Mouse (Mus musculus) hindlimb bud, embryonic 11.5 days (tissue): ENCODE data around the gene G6pdx.

ENCODE experiments used
- DNase-seq: peaks from one replicate; pipeline ENCODE4 v3.0.0-alpha.2; 2012; ENCODE audit warnings: low read depth, low spot score; ENCODE audit errors: extremely low spot score

G6pdx gene

GRCm38 (mm10) chrX:74428826-74429276 is at the start of gene G6pdx:
TSS of gene G6pdx (minus strand) at chrX:74429194.
- peak; percentile 41 for DNase-seq

GRCm38 (mm10) chrX:74452773-74453172 is 23.8 kb upstream of the G6pdx start:
- peak; percentile 18 for DNase-seq

GRCm38 (mm10) chrX:74451157-74451912 is 22.3 kb upstream of the G6pdx start:
- DNase-seq, result no peak

GRCm38 (mm10) chrX:74429290-74429821 is 362 bp upstream of the G6pdx start:
- DNase-seq, result peak; percentile 47

- DNase-seq, result no peak
These were observed 708 bp downstream of the G6pdx start for GRCm38 (mm10) chrX:74428146-74428825.

GRCm38 (mm10) chrX:74427116-74427515 is 1.9 kb downstream of the G6pdx start:
- DNase-seq, result no peak

- no peak for DNase-seq
These were observed 2.7 kb downstream of the G6pdx start for GRCm38 (mm10) chrX:74426256-74426655.

- no peak for DNase-seq
These were observed 3.8 kb downstream of the G6pdx start for GRCm38 (mm10) chrX:74425195-74425594.

- DNase-seq, result no peak
These were observed 4.6 kb downstream of the G6pdx start for GRCm38 (mm10) chrX:74424443-74424842.

GRCm38 (mm10) chrX:74413377-74413776 is 15.6 kb downstream of the G6pdx start:
- no peak for DNase-seq

GRCm38 (mm10) chrX:74408340-74408739 is 20.7 kb downstream of the G6pdx start:
- DNase-seq, result no peak

GRCm38 (mm10) chrX:74400136-74400535 is 28.9 kb downstream of the G6pdx start:
- no peak for DNase-seq

- no peak for DNase-seq
These were observed 36.2 kb downstream of the G6pdx start, which contains the start of the genes Fam3a and Ikbkg for GRCm38 (mm10) chrX:74392535-74393443. TSS of gene Fam3a (minus strand) at chrX:74393272. TSS of gene Ikbkg (plus strand) at chrX:74393290.

GRCm38 (mm10) chrX:74388153-74388552 is 40.8 kb downstream of the G6pdx start:
- no peak for DNase-seq

GRCm38 (mm10) chrX:74384451-74384850 is 44.5 kb downstream of the G6pdx start:
- DNase-seq, result no peak

- no peak for DNase-seq
These were observed 56.0 kb downstream of the G6pdx start, which contains the start of the genes Ubl4a and Slc10a3 for GRCm38 (mm10) chrX:74372888-74373549. TSS of gene Ubl4a (minus strand) at chrX:74373218. TSS of gene Slc10a3 (minus strand) at chrX:74373349.

GRCm38 (mm10) chrX:74368209-74368909 is 60.6 kb downstream of the G6pdx start:
- DNase-seq, result no peak

GRCm38 (mm10) chrX:74367512-74367911 is 61.5 kb downstream of the G6pdx start:
- DNase-seq, result no peak
